Mouse (Mus musculus) T-cell, adult 2 months (primary cell): ENCODE measurements around the gene Tbata.
A peak's percentile ranks its signal among the peaks of the same experiment; 100 is the strongest.

Experiments used
- DNase-seq: peaks from one replicate; pipeline ENCODE4 v3.0.0; 2022; ENCODE audit warnings: low spot score

The Tbata gene

DNA sequence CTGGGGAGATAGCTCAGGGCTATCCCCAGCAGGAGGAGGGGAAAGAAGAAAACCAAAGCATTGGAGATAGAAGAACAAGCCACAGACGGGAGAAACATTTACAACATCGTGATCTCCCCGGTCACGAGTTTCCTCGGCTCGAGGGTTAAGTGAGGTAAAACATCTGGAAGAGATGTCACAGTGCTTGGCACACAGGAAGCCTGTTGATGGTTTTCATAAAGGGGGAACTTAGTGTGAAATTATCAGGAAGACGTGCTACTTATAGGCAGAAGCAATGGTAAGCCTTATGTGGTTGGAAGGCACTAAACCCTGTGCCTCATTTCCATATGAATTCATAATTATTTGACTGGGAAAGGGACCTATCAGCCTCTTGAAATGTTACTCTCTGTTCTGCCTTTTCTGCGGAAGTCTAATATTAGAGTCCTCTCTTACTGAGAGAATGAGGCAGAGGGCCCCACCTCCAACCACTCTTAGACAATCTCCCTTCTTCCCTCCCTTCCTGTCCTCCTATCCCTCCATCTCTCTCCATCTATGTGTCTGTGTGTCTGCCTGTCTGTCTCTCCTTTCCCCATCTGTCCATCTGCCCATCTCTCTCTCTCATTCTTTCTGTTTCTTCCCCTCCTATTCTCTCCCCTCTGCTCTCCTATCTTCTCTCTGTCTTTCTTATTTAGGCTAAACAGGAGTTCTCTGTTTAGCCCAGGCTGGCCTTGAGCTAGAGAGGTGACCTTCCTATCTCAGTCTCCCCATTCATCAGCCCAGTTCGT lies 4.2 kb upstream of the Tbata start:
- no peak for DNase-seq

DNA sequence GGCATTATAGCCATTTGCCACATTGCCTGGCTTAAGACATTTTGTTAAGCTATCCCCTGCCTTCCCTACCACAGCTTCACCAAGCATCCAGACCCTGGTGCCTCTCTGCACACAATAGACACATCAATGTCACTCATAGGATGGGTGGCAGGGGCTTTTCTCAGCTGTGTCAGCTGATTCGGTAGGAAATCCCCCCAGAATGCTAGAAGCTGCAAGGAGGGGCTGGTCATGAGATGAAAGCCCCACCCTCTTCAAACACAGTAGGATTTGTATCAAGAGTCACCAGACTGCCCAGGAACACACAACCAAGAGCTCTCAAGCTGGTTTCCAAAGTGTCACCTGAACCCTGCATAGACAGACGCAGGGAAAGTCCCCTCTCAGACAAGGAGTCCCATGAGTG lies 3.4 kb upstream of the Tbata start:
- no peak for DNase-seq

DNA sequence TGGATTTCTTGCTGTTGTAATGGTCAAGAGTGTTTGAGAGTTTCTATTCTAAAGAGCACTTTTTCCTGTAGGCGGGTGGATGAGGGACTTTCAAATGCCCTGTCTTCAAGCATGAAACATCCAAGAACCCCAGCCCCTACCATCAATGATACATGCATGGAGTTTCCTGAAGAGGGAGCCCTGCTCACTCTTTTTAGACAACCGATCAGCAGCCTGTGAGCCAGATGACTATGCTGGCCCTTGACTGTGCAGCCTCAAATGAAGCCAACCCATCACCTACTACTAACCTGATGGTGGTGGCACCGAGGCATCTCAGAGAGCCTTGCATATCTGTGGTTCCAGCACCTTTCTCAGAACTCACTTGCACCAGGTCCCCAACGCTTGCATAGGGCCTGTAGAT lies 742 bp downstream of the Tbata start:
- DNase-seq = no peak

DNA sequence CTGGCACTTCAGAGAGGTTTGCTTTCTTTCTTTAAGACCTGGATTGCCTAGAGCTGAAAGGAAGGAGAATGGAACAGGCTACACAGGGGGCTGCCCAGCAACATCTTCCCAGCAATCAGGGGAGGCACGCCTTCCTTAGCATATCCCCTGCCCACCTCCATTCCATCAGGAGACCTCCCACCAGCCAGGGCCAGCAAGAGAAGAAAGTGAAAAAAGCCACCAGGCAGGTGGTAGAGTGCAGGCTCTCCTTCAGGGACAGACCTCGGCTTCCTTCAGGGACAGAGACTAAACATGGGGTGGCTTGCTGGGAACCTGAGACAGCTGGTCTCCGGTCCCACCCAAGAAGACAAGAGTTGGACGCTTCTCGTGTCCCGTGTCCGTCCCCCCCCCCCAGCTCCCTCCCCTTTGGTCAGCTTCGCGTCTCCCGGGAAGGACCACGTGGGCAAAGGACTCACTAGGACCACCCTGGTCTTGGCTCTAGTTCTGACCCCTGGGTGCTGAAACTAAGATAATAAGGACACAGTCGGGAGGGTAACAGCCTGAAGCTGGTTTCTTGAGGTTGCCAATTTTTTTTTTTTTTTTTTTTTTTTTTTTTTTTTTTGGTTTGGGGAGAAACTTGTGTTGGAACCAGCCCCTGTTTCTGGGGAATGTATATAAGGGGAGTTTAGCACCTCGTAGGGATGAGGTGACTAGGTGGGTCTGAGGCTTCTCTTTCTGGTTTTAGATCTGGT lies 3.1 kb downstream of the Tbata start:
- DNase-seq = no peak

DNA sequence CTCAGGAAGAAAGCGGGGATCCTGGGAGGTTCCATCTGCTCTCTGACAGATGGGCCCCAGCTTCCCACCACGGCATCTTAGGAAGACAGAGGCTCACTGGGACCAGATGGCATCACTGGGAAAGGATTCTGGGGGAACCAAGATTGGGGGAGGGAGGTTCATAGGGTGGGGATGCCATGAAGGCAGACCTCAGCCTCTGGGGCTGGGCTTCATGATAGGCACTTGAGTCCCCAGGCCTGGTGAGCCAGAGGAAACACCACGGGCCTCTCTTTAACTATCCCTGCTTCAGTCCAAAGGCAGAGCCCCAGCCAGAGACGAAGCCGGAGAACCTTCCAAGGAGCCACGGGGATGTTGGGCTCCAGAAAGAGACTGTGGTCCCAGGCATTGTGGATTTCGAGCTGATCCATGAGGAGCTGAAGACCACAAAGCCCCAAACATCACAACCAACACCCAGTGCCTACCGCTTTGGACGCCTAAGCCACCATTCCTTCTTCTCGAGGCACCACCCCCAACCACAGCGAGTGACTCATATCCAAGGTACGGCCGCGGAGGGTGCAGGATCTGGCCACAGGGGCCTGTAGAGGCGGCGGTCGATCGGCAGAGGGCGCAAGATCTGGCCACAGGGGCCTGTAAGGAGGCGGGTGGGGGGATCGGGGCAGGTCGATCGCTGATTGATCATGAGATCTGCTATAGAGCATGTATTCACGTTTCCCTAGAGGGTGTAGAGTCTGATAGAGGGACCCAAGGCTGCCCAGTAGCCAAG lies 3.9 kb downstream of the Tbata start:
- peak; percentile 5 for DNase-seq

DNA sequence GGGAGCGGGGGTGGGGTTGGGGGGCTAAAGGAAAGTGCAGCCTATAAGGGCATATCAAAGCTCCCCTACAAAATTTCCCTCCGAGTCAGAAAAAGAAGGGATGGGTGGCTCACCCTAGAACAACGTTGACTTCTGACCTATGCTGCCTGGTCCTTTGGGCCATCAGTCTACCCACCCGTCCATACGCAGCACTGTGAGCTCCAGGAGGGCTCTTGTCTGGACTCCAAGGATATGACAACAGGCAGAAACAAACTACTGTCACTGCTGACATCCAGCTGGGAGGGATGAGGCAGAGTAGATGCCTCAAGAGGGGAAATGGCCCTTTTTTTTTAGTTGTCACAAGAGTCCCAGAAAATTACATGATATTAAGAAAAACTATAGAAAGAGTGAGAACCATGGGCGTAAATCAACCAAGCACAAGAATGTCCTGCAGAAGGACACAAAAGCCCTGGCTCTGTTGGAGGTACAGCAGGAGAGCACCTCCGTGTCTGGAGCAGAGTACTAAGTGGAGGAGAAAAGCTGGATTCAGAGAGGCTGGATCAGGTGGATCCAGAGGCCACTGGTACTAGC lies 4.6 kb downstream of the Tbata start:
- no peak for DNase-seq

DNA sequence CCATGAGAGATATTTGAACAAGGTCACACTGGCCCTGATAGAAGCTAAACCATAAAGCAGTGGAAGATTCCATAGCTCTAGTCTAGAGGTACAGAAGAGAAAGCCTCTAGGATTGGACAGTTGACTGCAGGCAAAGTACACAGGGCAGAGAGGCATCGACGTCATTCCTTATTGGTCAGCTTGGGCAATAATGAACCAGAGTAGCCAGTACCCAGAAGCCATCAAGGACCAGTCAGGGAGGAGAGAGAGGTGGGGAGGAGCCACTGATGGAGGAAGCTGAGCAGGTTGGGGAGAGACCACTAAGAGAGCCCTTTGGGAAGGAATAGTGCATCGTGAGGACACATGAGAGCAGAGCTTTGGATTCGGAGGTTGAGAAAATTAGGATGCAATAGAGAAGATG lies 6.0 kb downstream of the Tbata start:
- DNase-seq = no peak

DNA sequence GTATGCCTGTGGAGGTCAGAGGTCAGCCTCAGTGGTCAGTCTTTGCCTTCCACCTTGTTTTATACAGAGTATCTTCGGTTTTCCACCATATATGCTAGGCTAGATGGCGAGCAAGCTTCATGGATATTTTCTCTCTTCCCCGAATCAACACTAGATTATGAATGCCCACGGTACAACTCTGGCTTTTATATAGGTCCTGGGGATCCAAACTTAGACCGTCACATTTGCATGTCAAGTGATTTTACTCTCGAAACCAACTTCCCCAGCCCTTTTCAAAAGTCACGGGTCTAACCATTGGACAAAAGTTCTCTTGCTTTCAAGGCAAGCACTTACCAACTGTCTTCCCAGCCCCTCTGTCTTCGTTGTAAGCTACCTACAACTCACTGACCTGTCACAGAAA lies 6.9 kb downstream of the Tbata start:
- DNase-seq = no peak

DNA sequence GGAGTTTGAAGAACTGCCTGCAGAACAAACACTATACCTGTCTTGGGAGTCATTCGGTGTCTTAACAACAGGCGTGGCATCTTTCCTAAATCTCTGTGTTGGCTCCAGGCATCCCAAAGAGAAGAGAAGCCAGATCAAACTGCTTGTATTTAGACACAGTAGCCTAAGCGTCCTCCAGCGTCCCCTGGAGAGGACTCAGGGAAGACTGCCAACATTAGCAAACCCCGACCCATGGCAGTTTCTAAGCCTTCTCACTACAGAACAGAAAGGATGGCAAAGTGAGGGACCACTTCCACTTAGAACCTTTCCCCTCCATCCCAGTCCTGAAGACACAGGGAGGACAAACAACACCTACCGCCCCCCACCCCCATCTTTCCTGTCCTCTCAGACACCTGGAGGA lies 8.2 kb downstream of the Tbata start:
- DNase-seq = no peak

DNA sequence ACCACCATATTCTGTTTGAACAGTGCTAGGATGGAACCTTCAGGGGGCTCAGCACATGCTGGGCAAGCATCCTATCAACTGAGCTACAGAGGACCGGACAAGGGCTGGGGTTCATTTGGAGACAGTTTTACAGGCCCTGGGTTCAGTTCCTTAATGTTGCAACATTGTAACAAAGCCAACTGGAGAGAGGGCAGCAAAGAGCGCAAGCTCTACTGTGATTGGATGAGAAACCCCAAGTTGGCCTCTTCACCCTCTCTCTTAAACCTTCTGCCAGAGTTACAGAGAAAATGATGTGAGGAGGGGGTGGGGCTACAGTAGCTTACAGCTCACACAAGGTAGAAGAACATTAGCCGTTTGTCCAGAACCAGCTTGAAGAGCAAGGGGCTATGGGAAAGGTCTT lies 15.2 kb downstream of the Tbata start:
- DNase-seq = no peak

DNA sequence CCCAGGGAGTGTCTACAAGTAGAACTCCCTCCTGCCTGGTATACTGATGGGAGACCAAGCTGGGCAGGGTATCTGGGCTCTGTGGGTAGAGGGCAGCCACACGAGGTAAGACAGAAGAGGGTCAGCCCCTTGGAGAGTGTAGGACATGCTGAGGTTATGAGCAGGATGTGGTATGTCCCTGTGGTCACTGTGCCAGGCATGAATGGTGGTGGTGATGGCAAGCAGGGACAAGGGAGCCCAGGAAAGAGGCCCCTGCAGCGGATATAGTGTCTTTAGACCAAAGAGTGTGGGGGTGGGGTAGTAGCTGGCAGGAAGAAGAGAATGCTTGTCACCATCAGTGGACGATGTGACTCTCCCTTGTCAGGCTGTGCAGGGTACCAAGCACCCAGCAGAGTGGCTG lies 16.3 kb downstream of the Tbata start:
- no peak for DNase-seq

DNA sequence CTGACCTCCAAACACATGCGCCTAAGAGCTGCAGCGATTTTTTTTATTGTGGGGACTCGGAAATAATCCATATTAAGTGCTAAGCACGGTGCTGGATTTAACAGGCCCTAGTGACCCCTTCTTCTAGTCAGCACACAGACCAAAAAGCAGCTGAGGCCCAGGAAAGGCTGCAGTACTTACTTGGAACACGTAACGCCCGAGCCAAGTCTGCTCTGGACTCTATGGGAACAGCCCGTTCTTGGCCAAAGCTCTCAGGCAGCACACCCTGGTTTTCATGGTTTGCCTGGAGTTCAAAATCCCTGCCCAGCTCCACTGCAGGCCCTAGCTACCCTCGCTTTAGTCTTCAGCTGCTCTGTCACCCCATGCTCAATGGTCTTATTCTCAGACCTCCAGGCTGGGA lies 22.9 kb downstream of the Tbata start:
- DNase-seq = no peak

DNA sequence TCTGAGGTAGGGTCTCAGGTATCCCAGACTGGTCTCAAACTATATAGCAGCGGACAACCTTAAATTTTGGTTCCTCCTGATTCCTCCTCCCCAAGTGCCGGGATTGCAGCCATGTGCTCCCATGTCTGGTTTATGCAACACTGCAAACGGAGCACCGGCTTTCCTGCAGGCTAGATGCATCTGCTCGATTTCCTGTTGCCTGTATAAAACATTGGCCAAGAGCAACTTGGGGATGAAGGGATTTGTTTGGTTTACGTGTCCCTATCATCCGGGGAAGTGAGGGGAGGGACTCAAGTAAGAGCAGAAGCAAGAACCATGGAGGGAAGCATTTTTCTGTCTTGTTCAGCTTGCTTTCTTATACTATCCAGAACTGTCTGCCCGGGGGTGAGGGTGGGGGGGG lies 23.5 kb downstream of the Tbata start:
- no peak for DNase-seq

DNA sequence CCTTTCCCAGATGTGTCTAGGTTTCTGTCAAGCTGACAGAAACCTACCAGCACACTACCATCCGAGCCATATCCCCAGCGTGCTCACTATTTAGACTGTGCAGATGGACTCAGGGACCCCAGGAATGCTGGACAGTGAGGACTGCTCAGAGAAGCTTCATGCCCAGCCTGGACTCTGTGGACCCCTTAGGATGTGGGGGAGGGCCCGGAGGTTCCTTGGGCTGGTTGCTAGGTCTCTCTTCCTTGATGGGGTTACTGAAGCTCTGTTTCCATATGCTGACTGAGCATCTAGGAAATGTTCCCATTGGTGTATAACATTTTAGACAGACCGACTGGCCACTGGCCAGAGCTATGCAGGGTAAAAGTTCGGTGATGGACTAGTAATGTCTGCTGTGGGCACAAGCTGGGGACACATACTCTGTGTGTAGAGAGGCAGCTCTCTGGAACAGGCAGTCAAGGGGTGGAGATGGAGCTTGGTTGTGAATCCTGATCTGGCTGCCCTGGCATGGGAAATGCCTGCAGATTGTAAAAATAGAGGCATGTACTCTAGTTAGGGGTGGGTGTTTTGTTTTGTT lies 24.1 kb downstream of the Tbata start:
- DNase-seq = no peak

DNA sequence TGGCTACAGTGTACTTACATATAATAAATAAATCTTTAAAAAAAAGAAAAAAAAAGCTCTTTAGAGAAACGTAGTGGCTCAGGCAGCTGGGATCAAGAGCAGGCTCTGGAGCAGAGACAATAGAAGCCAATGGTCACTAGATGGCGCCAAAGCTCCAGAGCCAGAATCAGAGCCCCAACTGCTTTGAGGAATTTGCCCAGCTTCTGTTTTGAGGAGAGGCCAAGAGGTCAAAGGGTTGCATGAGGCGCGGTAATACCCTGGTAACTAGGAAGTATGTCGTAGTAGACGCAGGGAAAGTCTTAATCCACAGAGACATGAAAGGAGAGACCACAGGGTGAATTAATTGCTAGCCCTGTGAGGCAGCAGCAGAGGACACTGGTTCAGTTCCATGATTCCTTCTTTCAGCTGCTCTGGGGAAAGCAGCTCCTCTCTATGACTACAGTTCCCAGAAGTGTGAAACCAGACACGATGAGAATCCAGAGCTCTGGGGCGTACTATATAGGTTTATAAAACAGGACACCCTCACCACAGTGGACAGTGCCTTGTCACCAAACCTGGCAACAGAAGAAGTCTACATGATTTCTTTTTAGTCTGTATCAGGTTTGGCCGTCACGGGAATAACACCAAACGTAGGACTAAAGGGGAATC lies 27.9 kb downstream of the Tbata start:
- peak; percentile 68 for DNase-seq

DNA sequence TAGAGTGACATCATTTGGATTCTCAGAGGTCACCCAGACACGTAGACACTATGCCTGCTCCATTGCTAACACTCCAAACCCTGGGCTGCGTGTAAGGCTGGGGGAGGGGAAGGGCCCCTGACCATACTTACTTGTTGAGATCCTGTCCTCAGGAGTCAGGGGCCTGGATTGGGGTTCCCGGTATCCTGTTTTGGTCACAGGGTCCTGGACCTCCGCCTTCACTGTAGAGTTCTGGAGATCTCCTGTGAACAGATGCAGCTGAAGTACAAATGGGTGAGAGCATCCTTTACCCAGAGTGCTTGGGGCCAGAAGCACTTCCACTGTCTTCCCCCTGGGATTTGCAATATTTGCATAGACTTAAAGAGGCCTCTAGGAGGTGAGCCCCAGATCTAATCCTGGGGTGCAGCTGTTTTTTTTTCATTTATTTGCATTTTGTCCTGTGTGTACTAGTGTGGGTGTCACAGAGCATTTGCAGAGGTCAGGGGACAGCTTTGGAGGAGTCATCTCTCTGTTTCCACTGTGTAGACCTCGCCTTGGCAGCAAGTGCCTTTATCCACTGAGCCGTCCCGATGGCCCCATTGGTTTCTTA lies 28.6 kb downstream of the Tbata start:
- DNase-seq = no peak

DNA sequence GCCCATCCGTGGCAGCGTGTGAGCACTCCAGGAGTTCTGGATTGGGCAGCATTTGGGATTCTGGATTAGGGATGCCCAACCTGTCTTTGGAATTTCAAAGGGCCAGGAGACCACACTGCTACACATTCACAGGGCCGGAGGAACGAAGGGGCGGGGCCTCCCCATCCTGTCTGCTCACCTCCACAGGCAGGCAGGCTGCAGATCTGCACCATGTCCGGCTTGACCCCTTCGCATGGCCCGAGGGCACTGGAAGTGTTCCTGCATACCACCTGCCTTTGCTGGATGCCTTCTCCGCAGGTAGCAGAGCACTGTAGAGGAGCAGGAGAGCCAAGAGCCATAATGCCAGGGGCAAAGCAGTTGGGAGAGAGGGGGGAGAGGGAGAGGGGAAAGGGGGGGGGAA lies 29.2 kb downstream of the Tbata start:
- DNase-seq = no peak

DNA sequence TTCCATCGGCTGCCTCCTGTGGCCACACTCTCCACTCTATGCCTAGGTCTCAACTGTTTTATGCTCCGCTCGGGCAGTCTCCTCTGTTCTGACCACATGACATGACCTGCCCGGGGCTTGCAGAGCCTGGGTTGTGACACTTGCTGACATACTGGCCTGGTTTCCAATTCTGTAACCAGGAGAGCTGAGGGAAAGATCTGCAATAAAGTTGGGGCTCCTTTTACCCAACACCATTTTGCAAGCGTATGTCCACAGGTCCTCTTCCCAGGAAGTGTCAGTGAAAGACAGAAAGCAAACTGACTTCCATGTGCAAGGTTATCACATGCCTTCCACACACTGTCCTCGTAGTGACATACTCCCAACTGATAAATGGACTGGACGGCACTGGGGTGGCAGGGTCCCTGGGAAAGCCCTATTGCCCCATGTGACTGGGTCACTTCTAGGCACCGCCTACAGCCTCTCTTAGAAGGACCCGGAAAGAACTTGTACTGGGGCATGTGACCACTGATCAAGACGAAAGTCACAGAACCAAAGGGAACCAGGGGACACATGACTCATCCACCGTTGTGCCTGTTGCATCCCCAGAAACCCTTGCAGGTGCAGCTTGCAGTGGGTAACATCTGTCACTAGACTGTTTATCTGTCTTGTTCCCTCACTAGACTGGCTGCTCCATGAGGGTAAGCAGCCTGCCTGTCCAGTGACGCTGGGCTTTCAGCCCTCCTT lies 30.0 kb downstream of the Tbata start:
- DNase-seq = no peak

DNA sequence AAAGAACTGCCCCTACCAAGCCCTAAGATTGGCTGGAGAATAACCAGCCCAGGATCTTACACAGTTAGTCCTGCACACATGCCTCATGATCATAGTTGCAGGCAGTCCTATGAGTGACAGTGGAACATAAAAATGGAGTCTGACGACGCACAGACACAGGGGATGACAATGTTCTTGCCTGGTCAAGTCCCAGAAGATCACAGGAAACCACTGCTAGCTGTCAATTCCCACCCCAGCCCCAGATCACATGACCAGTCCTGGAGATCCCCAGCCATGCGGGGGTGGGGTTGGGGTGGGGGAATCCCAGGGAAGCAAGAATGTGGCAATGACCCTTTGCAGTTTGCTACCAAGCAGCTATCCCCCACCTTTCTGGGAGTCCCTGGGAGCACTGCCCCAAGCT lies 32.2 kb downstream of the Tbata start:
- DNase-seq = no peak

DNA sequence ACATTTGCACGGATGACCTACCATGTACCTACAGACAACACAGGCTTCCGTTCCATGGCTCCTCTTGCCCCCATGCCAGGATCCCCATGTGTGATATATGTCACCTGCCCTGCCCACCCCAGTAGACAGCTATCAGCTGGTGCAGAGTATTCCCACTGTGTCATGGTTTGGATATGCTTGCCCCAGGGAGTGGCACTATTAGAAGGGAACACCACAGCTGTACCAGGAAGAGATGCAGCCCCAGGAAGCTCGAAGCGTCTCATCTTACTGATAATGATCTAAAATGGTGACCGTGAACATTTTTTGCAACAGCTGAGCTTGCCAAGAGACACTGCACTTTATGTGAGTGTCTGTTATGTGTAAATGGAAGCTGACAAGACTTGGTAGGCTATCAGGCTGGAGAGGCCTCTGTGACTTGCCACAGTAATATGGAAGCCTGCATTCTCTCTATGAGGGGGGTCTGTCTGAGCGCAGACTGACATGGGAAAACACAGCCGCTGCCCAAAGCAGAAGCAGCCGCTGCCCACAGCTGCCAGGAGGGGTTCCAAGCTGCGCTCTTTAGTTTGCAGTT lies 36.4 kb downstream of the Tbata start:
- no peak for DNase-seq
